Mouse (Mus musculus) heart, embryonic 12.5 days (tissue): ENCODE results near the gene Pde4d. TPM values are rescaled to one million over a fixed set of nuclear protein-coding genes. Genes with fewer than 3 reads are reported as not detected.

Source experiments
- ATAC-seq: fragments of 200-750 bp; cut with Nextera tagmentation; 2 replicates; pipeline ENCODE4 v1.8.0; 2017; ENCODE audit warnings: moderate TSS enrichment, moderate library complexity; ENCODE audit not compliant: insufficient number of reproducible peaks, low FRiP score
- H3K27ac ChIP-seq: fragments of 300-500 bp; sonication (generic); 2 replicates; pipeline ENCODE4 v1.5.1; 2016; ENCODE audit warnings: mild to moderate bottlenecking, moderate library complexity; ENCODE audit not compliant: poor library complexity, severe bottlenecking
- H3K27me3 ChIP-seq: fragments of 300-500 bp; sonication (generic); replicated peaks from 2 replicates; pipeline ENCODE4 v1.6.1; 2016; ENCODE audit warnings: mild to moderate bottlenecking, moderate library complexity
- H3K36me3 ChIP-seq: fragments of 300-500 bp; sonication (generic); 2 replicates; pipeline ENCODE4 v1.6.1; 2016; ENCODE audit warnings: mild to moderate bottlenecking, moderate library complexity
- H3K4me1 ChIP-seq: fragments of 300-500 bp; sonication (generic); replicated peaks from 2 replicates; pipeline ENCODE4 v1.6.1; 2016; ENCODE audit warnings: mild to moderate bottlenecking
- H3K4me2 ChIP-seq: fragments of 300-500 bp; sonication (generic); 2 replicates; pipeline ENCODE4 v1.6.1; 2016; ENCODE audit warnings: mild to moderate bottlenecking, moderate library complexity
- H3K4me3 ChIP-seq: fragments of 300-500 bp; sonication (generic); 2 replicates; pipeline ENCODE4 v1.5.1; 2016; ENCODE audit warnings: mild to moderate bottlenecking
- H3K9ac ChIP-seq: fragments of 300-500 bp; sonication (generic); 2 replicates; pipeline ENCODE4 v1.6.1; 2016; ENCODE audit warnings: mild to moderate bottlenecking, moderate library complexity
- H3K9me3 ChIP-seq: fragments of 300-500 bp; sonication (generic); replicated peaks from 2 replicates; pipeline ENCODE4 v1.6.1; 2016; ENCODE audit warnings: mild to moderate bottlenecking, moderate library complexity
- WGBS: fragments of 180-500 bp; shearing (Covaris S2); methylation state at CpG from one replicate; pipeline ENCODE4 v1.1.7; 2016; 5-methylcytosine and 5-hydroxymethylcytosine counted together
- polyA plus RNA-seq: library from polyadenylated mRNA; unstranded; fragments of >200 nt; fragmentation: Nextera tagmentation; extraction: Ambion mirVana; gene quantifications from 2 replicates; pipeline ENCODE4 v1.2.1, GENCODE M21; 2016

The Pde4d gene
- polyA plus RNA-seq, 1 experiment from 2014 or later: 34.2 TPM

- no peak for ATAC-seq
- 69% methylated on average over 1 of the region's 1 CpGs for WGBS
- Histone ChIP-seq H3K27ac (no peak overlapping the region), H3K4me2 (no peak overlapping the region), H3K27me3 (no peaks in the 10 kb centered on the region), H3K4me3 (no peak overlapping the region), H3K9me3 (no peaks in the 10 kb centered on the region), H3K36me3 (no peaks in the 10 kb centered on the region), H3K9ac (no peak overlapping the region), H3K4me1 (peaks cover 14% of the 10 kb centered on the region)
These were observed 78.6 kb downstream of the Pde4d start for GRCm38 (mm10) chr13:108528343-108528742.

GRCm38 (mm10) chr13:108532875-108533274 lies 83.1 kb downstream of the Pde4d start:
- H3K36me3 ChIP-seq: no peaks in the 10 kb centered on the region
- H3K4me3 ChIP-seq: no peak overlapping the region
- no peak overlapping the region for H3K27ac ChIP-seq
- no peak for ATAC-seq
- no peaks in the 10 kb centered on the region for H3K9me3 ChIP-seq
- no peak overlapping the region for H3K9ac ChIP-seq
- H3K4me1 ChIP-seq: no peaks in the 10 kb centered on the region
- H3K27me3 ChIP-seq: no peaks in the 10 kb centered on the region
- no peak overlapping the region for H3K4me2 ChIP-seq
- 68% methylated on average over 1 of the region's 1 CpGs for WGBS

- no peak overlapping the region for H3K4me3 ChIP-seq
- H3K36me3 ChIP-seq: no peaks in the 10 kb centered on the region
- no peaks in the 10 kb centered on the region for H3K9me3 ChIP-seq
- H3K4me2 ChIP-seq: no peak overlapping the region
- no peak overlapping the region for H3K27ac ChIP-seq
- WGBS: 17% methylated on average over 4 of the region's 4 CpGs
- ATAC-seq: no peak
- no peak overlapping the region for H3K9ac ChIP-seq
- H3K27me3 ChIP-seq: no peaks in the 10 kb centered on the region
- H3K4me1 ChIP-seq: no peaks in the 10 kb centered on the region
These were observed 86.7 kb downstream of the Pde4d start for GRCm38 (mm10) chr13:108536436-108536835.

- Histone ChIP-seq H3K27ac (no peak overlapping the region), H3K36me3 (no peaks in the 10 kb centered on the region), H3K4me2 (no peak overlapping the region), H3K4me3 (no peak overlapping the region), H3K9ac (no peak overlapping the region), H3K4me1 (no peaks in the 10 kb centered on the region), H3K27me3 (no peaks in the 10 kb centered on the region), H3K9me3 (no peaks in the 10 kb centered on the region)
- WGBS: 68% methylated on average over 6 of the region's 6 CpGs
- no peak for ATAC-seq
These were observed 87.2 kb downstream of the Pde4d start for GRCm38 (mm10) chr13:108536951-108537350.

GRCm38 (mm10) chr13:108538760-108539369 lies 89.1 kb downstream of the Pde4d start:
- Histone ChIP-seq H3K4me3 (no peak overlapping the region), H3K9me3 (no peaks in the 10 kb centered on the region), H3K4me1 (no peaks in the 10 kb centered on the region), H3K27me3 (no peaks in the 10 kb centered on the region), H3K36me3 (no peaks in the 10 kb centered on the region), H3K4me2 (no peak overlapping the region), H3K27ac (no peak overlapping the region), H3K9ac (no peak overlapping the region)
- no peak for ATAC-seq
- WGBS: 79% methylated on average over 1 of the region's 1 CpGs

GRCm38 (mm10) chr13:108541488-108541887 lies 91.7 kb downstream of the Pde4d start:
- Histone ChIP-seq H3K4me1 (no peaks in the 10 kb centered on the region), H3K9ac (no peak overlapping the region), H3K36me3 (no peaks in the 10 kb centered on the region), H3K27me3 (no peaks in the 10 kb centered on the region), H3K4me2 (no peak overlapping the region), H3K4me3 (no peak overlapping the region), H3K9me3 (no peaks in the 10 kb centered on the region), H3K27ac (no peak overlapping the region)
- WGBS: 90% methylated on average over 3 of the region's 3 CpGs
- ATAC-seq: no peak

- Histone ChIP-seq H3K4me1 (no peaks in the 10 kb centered on the region), H3K27me3 (no peaks in the 10 kb centered on the region), H3K9ac (no peak overlapping the region), H3K36me3 (no peaks in the 10 kb centered on the region), H3K9me3 (no peaks in the 10 kb centered on the region), H3K27ac (no peak overlapping the region), H3K4me3 (no peak overlapping the region), H3K4me2 (no peak overlapping the region)
- ATAC-seq: no peak
- WGBS: 71% methylated on average over 5 of the region's 5 CpGs
These were observed 92.6 kb downstream of the Pde4d start for GRCm38 (mm10) chr13:108542342-108542761.

- Histone ChIP-seq H3K9me3 (no peaks in the 10 kb centered on the region), H3K4me2 (no peak overlapping the region), H3K27me3 (no peaks in the 10 kb centered on the region), H3K27ac (no peak overlapping the region), H3K4me3 (no peak overlapping the region), H3K4me1 (no peaks in the 10 kb centered on the region), H3K36me3 (no peaks in the 10 kb centered on the region), H3K9ac (no peak overlapping the region)
- ATAC-seq: no peak
- WGBS: 72% methylated on average over 5 of the region's 5 CpGs
These were observed 102.5 kb downstream of the Pde4d start for GRCm38 (mm10) chr13:108552288-108552687.

GRCm38 (mm10) chr13:108552995-108553394 lies 103.2 kb downstream of the Pde4d start:
- H3K9ac ChIP-seq: no peak overlapping the region
- 49% methylated on average over 5 of the region's 5 CpGs for WGBS
- H3K4me2 ChIP-seq: no peak overlapping the region
- no peak overlapping the region for H3K27ac ChIP-seq
- H3K9me3 ChIP-seq: no peaks in the 10 kb centered on the region
- no peak for ATAC-seq
- H3K4me3 ChIP-seq: no peak overlapping the region
- no peaks in the 10 kb centered on the region for H3K36me3 ChIP-seq
- H3K27me3 ChIP-seq: no peaks in the 10 kb centered on the region
- H3K4me1 ChIP-seq: no peaks in the 10 kb centered on the region

GRCm38 (mm10) chr13:108554901-108555300 lies 105.2 kb downstream of the Pde4d start:
- Histone ChIP-seq H3K9me3 (no peaks in the 10 kb centered on the region), H3K36me3 (no peaks in the 10 kb centered on the region), H3K4me2 (no peak overlapping the region), H3K27me3 (no peaks in the 10 kb centered on the region), H3K4me1 (no peaks in the 10 kb centered on the region), H3K4me3 (no peak overlapping the region), H3K27ac (no peak overlapping the region), H3K9ac (no peak overlapping the region)
- no peak for ATAC-seq

- WGBS: 56% methylated on average over 3 of the region's 3 CpGs
- H3K9ac ChIP-seq: no peak overlapping the region
- no peaks in the 10 kb centered on the region for H3K9me3 ChIP-seq
- H3K4me2 ChIP-seq: no peak overlapping the region
- H3K27ac ChIP-seq: no peak overlapping the region
- H3K27me3 ChIP-seq: no peaks in the 10 kb centered on the region
- H3K4me3 ChIP-seq: no peak overlapping the region
- ATAC-seq: no peak
- H3K36me3 ChIP-seq: no peaks in the 10 kb centered on the region
- H3K4me1 ChIP-seq: no peaks in the 10 kb centered on the region
These were observed 147.2 kb downstream of the Pde4d start for GRCm38 (mm10) chr13:108596938-108597337.

GRCm38 (mm10) chr13:108598673-108599072 lies 148.9 kb downstream of the Pde4d start:
- Histone ChIP-seq H3K9ac (no peak overlapping the region), H3K27ac (no peak overlapping the region), H3K4me2 (no peak overlapping the region), H3K4me3 (no peak overlapping the region), H3K27me3 (no peaks in the 10 kb centered on the region), H3K4me1 (no peaks in the 10 kb centered on the region), H3K36me3 (no peaks in the 10 kb centered on the region), H3K9me3 (no peaks in the 10 kb centered on the region)
- WGBS: 60% methylated on average over 3 of the region's 3 CpGs
- ATAC-seq: no peak
